Mouse (Mus musculus) large intestine, adult 2 months (tissue): Measurements from ENCODE around the gene Cdc73. TPM values are rescaled to one million over a fixed set of nuclear protein-coding genes. Genes with fewer than 3 reads are reported as not detected.

ENCODE experiments used
- DNase-seq: peaks from one replicate; pipeline ENCODE4 v3.0.0-alpha.2; 2012; ENCODE audit warnings: low read depth, low spot score
- WGBS: fragments of 180-500 bp; shearing (Covaris S2); methylation state at CpG from one replicate; pipeline ENCODE4 v1.1.7; 2018; 5-methylcytosine and 5-hydroxymethylcytosine counted together
- polyA plus RNA-seq: library from polyadenylated mRNA; depleted of rRNA; stranded (reverse); fragments of >200 nt; gene quantifications from 2 replicates; pipeline ENCODE4 v1.2.3, GENCODE M21; 2012; rRNA removed

Gene Cdc73
- polyA plus RNA-seq, 1 experiment: 2.9 TPM

GRCm38 (mm10) chr1:143576824-143577543 lies 125.7 kb downstream of the Cdc73 start:
- WGBS: 91% methylated on average over 10 of the region's 10 CpGs
- DNase-seq: no peak

DNA sequence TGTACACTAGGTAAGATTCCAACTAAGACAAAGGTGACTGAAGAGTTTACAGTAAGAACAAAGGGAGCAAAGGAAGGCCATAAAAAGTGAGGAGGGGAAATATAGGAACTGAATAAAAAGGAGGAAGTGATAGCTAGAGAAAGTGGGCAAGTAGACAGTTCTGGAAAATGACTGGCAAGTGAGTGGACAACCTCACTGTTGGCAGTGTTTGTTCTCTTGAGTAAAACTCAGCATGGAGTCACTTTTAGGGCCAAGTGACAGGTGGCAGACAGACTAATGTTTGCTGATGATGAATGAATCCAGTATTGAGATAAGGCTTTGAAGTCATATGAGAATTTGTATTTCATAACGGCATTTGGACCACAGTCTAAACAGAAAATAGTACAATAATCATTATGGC lies 144.5 kb downstream of the Cdc73 start:
- peak; percentile 59 for DNase-seq
- 36% methylated on average over 1 of the region's 1 CpGs for WGBS

DNA sequence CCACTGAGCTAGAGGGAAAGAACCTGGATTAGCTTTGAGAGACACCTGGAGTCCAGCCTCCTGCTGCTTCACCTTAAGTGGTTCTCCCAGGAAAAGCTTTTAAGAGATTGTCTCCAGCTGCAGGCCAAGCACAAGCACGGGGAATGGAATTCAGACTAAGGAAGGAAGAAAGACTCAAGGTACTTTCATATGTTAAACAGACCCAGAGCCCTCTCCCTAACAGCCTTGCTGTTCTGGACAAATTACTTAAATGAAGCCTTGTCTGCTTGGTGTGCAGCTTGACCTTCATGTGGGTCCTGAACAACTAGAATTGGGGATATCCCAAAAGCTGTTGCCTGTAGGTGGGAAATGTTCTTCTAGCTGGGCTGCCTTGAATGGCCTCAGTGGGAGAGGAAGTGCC lies 147.2 kb downstream of the Cdc73 start:
- whole genome bisulfite sequencing: 26% methylated on average over 1 of the region's 1 CpGs
- DNase-seq: no peak

DNA sequence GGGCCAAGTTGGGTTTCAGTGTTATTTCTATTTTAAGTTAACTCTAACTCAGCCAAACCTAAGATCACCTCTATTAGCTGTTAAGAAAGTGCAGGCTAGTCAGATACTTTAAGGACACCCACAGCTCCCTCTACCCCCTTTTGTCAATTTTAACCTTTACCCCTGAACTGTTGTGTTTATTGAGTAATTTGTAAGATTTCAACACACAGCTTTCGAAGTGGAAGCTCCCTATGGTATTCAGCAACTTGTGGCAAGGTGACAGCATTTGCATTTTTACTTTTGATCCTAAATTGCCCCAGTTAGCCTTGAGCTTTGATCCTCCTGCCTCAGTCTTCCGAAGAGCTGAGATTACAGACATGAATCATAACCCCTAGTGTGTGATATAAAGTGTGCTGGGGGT lies 148.1 kb downstream of the Cdc73 start:
- WGBS: 28% methylated on average over 2 of the region's 2 CpGs
- no peak for DNase-seq

Other genes starting within 250 kb of the Cdc73 start
- 0.04 and 0.11 TPM in 2 replicates for gene B3galt2, start 62.2 kb downstream of the Cdc73 start, polyA plus RNA-seq
- gene Glrx2, start 13.4 kb upstream of the Cdc73 start, polyA plus RNA-seq: 9.5 and 14.6 TPM in 2 replicates
- gene Trove2, start 74.2 kb upstream of the Cdc73 start, polyA plus RNA-seq: 0.58 and 0.67 TPM in 2 replicates
- 2.8 and 3.9 TPM in 2 replicates for gene Uchl5, start 74.4 kb upstream of the Cdc73 start, polyA plus RNA-seq